Mouse (Mus musculus) limb, embryonic 13.5 days (tissue): ENCODE results near the gene Slc1a2. TPM values are rescaled to one million over a fixed set of nuclear protein-coding genes. Genes with fewer than 3 reads are reported as not detected.

Source experiments
- ATAC-seq: fragments of 200-750 bp; cut with Nextera tagmentation; 2 replicates; pipeline ENCODE4 v1.8.0; 2017; ENCODE audit warnings: low read depth, moderate number of reproducible peaks, moderate TSS enrichment; ENCODE audit not compliant: low FRiP score
- H3K27ac ChIP-seq: fragments of 300-500 bp; sonication (generic); 2 replicates; pipeline ENCODE4 v1.5.1; 2015; ENCODE audit warnings: inconsistent platforms, mild to moderate bottlenecking, moderate library complexity
- H3K27me3 ChIP-seq: fragments of 300-500 bp; sonication (generic); 2 replicates; pipeline ENCODE4 v1.6.1; 2015; ENCODE audit warnings: mild to moderate bottlenecking, inconsistent platforms
- H3K36me3 ChIP-seq: fragments of 300-500 bp; sonication (generic); 2 replicates; pipeline ENCODE4 v1.6.1; 2015; ENCODE audit warnings: inconsistent platforms, mild to moderate bottlenecking, moderate library complexity
- H3K4me1 ChIP-seq: fragments of 300-500 bp; sonication (generic); 2 replicates; pipeline ENCODE4 v1.6.1; 2015; ENCODE audit warnings: inconsistent platforms
- H3K4me2 ChIP-seq: fragments of 300-500 bp; sonication (generic); replicated peaks from 2 replicates; pipeline ENCODE4 v1.6.1; 2015; ENCODE audit warnings: inconsistent platforms, mild to moderate bottlenecking, moderate library complexity
- H3K4me3 ChIP-seq: fragments of 300-500 bp; sonication (generic); 2 replicates; pipeline ENCODE4 v1.5.1; 2015; ENCODE audit warnings: moderate library complexity, mild to moderate bottlenecking, inconsistent platforms
- H3K9ac ChIP-seq: fragments of 300-500 bp; sonication (generic); 2 replicates; pipeline ENCODE4 v1.6.1; 2015; ENCODE audit warnings: mild to moderate bottlenecking, inconsistent platforms
- H3K9me3 ChIP-seq: fragments of 300-500 bp; sonication (generic); 2 replicates; pipeline ENCODE4 v1.6.1; 2016; ENCODE audit warnings: inconsistent platforms
- WGBS: fragments of 180-500 bp; shearing (Covaris S2); methylation state at CpG from one replicate; pipeline ENCODE4 v1.1.7; 2015; 5-methylcytosine and 5-hydroxymethylcytosine counted together
- polyA plus RNA-seq: library from polyadenylated mRNA; unstranded; fragments of >200 nt; fragmentation: Nextera tagmentation; extraction: Ambion mirVana; gene quantifications from 2 replicates; pipeline ENCODE4 v1.2.1, GENCODE M21; 2015

Slc1a2 gene
- polyA plus RNA-seq, 1 experiment from 2014 or later, result 1.0 TPM

DNA sequence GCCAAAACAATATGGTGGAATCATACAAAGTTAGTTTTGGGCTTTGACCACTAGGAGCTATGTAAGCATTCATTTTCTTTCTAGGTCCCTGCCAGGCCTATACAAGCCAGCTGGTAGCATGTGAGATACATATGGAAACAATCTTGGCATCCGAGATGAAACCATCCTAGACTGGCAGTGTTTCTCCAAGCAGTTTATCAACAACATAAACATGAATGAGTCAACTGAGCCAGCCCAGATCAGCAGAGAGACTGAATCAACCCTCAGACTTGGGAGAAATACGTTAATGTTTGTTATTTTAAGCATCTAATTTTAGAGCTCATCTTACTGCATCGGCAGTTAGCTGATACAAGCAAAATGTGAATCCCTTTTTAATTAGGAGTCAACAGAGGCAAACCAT, 149.2 kb downstream of the Slc1a2 start:
- no peaks in the 10 kb centered on the region for H3K36me3 ChIP-seq
- no peak for ATAC-seq
- H3K27me3 ChIP-seq, result no peaks in the 10 kb centered on the region
- H3K9me3 ChIP-seq, result no peaks in the 10 kb centered on the region
- 54% methylated on average over 3 of the region's 3 CpGs for WGBS
- H3K4me3 ChIP-seq, result no peak overlapping the region
- H3K4me2 ChIP-seq, result no peak overlapping the region
- H3K27ac ChIP-seq, result no peak overlapping the region
- H3K9ac ChIP-seq, result no peak overlapping the region
- 0 out of 2 replicates have a peak, but pooled peaks cover 3% of the 10 kb centered on the region for H3K4me1 ChIP-seq

- Histone ChIP-seq H3K4me2 (no peak overlapping the region), H3K4me3 (no peak overlapping the region), H3K36me3 (no peaks in the 10 kb centered on the region), H3K9me3 (no peaks in the 10 kb centered on the region), H3K27me3 (no peaks in the 10 kb centered on the region), H3K9ac (no peak overlapping the region), H3K4me1 (0 out of 2 replicates have a peak, but pooled peaks cover 3% of the 10 kb centered on the region), H3K27ac (no peak overlapping the region)
- ATAC-seq, result no peak; the same call in 1 of the 2 replicates
- 68% methylated on average over 1 of the region's 1 CpGs for WGBS
Observed at GRCm38 (mm10) chr2:102809436-102809835, 151.0 kb downstream of the Slc1a2 start.

GRCm38 (mm10) chr2:102812756-102813155, 154.3 kb downstream of the Slc1a2 start:
- Histone ChIP-seq H3K27ac (no peak overlapping the region), H3K9ac (no peak overlapping the region)
- 64% methylated on average over 4 of the region's 4 CpGs for WGBS

GRCm38 (mm10) chr2:102815289-102815809, 156.9 kb downstream of the Slc1a2 start:
- 71% methylated on average over 6 of the region's 6 CpGs for WGBS
- H3K4me1 ChIP-seq, result peaks cover 8% of the 10 kb centered on the region
- no peaks in the 10 kb centered on the region for H3K9me3 ChIP-seq
- ATAC-seq, result no peak
- no peak overlapping the region for H3K4me2 ChIP-seq
- H3K36me3 ChIP-seq, result no peaks in the 10 kb centered on the region
- H3K27ac ChIP-seq, result no peak overlapping the region
- no peak overlapping the region for H3K9ac ChIP-seq
- H3K27me3 ChIP-seq, result no peaks in the 10 kb centered on the region
- no peak overlapping the region for H3K4me3 ChIP-seq

More at GRCm38 (mm10) chr2:102812756-102813155, 154.3 kb downstream of the Slc1a2 start:
- Histone ChIP-seq H3K9me3 (no peaks in the 10 kb centered on the region), H3K4me3 (no peak overlapping the region), H3K27me3 (no peaks in the 10 kb centered on the region), H3K36me3 (no peaks in the 10 kb centered on the region), H3K4me1 (0 out of 2 replicates have a peak, but pooled peaks cover 3% of the 10 kb centered on the region), H3K4me2 (no peak overlapping the region)
- ATAC-seq, result no peak

DNA sequence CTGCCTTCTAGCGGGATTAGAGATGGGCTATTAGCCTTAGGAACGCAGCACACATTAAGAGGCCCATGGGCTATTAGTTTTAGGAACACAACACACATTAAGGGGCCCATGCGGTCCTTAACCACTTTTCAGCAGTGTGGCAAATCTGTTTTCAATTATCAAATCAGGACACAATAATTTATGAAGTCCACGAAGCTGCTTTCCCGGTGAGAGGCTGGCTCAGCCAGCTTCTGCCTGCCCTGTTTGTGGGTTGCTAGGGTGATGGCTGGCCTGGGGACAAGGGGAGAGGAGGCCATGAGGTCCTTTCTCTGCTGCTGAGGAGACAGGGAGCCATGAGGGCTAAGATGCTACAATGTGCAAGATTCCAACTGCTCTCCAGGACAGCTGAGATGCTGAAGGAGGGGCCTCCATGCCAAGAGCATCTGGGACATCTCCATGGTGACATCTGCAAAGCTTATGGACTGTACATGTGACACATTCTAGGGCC, 161.8 kb downstream of the Slc1a2 start:
- peak overlapping the region; percentile 10; the same call in 1 of the 2 replicates for H3K27ac ChIP-seq
- ATAC-seq, result peak; percentile 61; the same call in 1 of the 2 replicates

GRCm38 (mm10) chr2:102820790-102821189, 162.3 kb downstream of the Slc1a2 start:
- no peak overlapping the region for H3K27ac ChIP-seq
- H3K4me1 ChIP-seq, result peaks cover 18% of the 10 kb centered on the region
- WGBS, result 57% methylated on average over 8 of the region's 8 CpGs
- no peaks in the 10 kb centered on the region for H3K9me3 ChIP-seq
- no peak overlapping the region for H3K4me3 ChIP-seq
- no peak overlapping the region for H3K4me2 ChIP-seq
- no peak for ATAC-seq
- H3K27me3 ChIP-seq, result peaks cover 4% of the 10 kb centered on the region; the same call in 1 of the 2 replicates
- H3K36me3 ChIP-seq, result no peaks in the 10 kb centered on the region
- H3K9ac ChIP-seq, result no peak overlapping the region

More for the DNA sequence above, 161.8 kb downstream of the Slc1a2 start:
- Histone ChIP-seq H3K27me3 (peaks cover 4% of the 10 kb centered on the region; the same call in 1 of the 2 replicates), H3K4me3 (no peak overlapping the region), H3K9ac (no peak overlapping the region), H3K4me1 (peaks cover 18% of the 10 kb centered on the region), H3K4me2 (no peak overlapping the region), H3K9me3 (no peaks in the 10 kb centered on the region), H3K36me3 (no peaks in the 10 kb centered on the region)
- WGBS, result 16% methylated on average over 5 of the region's 5 CpGs

GRCm38 (mm10) chr2:102822036-102822435, 163.6 kb downstream of the Slc1a2 start:
- H3K4me2 ChIP-seq, result no peak overlapping the region
- H3K27me3 ChIP-seq, result peaks cover 4% of the 10 kb centered on the region; the same call in 1 of the 2 replicates
- no peak overlapping the region for H3K4me3 ChIP-seq
- H3K27ac ChIP-seq, result no peak overlapping the region
- ATAC-seq, result no peak
- peaks cover 18% of the 10 kb centered on the region for H3K4me1 ChIP-seq
- no peaks in the 10 kb centered on the region for H3K9me3 ChIP-seq
- no peaks in the 10 kb centered on the region for H3K36me3 ChIP-seq
- H3K9ac ChIP-seq, result no peak overlapping the region
- WGBS, result 86% methylated on average over 6 of the region's 6 CpGs

DNA sequence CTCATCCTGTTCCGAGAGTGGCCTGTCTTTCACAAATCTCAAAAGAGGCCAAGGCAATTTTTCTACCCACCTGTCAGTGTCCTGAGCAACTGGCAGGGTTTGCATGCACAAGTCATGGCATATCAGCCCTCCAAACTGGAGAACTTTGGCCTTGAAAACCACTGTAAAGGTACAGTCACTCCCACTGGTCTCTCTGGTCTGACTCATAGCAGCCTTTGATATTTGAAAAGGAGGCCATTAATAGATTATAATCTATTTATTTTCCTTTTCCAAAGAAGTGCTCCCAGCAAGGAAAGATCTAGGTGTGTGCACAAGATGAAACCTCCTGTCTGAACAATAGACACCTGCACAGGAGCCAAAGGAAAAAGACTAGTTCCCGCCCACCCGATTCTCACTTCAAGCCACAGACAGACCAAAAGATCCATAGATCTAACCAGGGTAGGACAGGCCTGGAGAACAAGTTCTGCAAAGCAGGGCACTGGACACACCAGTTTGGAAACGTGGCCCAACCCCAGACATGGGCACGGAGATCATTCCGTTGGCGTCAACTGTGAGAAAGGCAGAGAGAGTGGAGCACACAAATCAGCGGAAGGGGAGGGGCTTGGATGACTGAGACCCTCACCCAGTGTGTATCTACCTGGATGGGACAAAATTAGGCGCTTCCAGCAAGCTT, 167.6 kb downstream of the Slc1a2 start:
- H3K9ac ChIP-seq, result no peak overlapping the region
- H3K4me1 ChIP-seq, result peaks cover 2% of the 10 kb centered on the region
- ATAC-seq, result no peak
- H3K27ac ChIP-seq, result no peak overlapping the region
- WGBS, result 93% methylated on average over 9 of the region's 9 CpGs
- H3K4me3 ChIP-seq, result no peak overlapping the region
- H3K4me2 ChIP-seq, result no peak overlapping the region
- no peaks in the 10 kb centered on the region for H3K9me3 ChIP-seq
- H3K36me3 ChIP-seq, result no peaks in the 10 kb centered on the region
- peaks cover 4% of the 10 kb centered on the region; the same call in 1 of the 2 replicates for H3K27me3 ChIP-seq

GRCm38 (mm10) chr2:102827841-102828240, 169.4 kb downstream of the Slc1a2 start:
- Histone ChIP-seq H3K9me3 (no peaks in the 10 kb centered on the region), H3K36me3 (no peaks in the 10 kb centered on the region), H3K4me1 (no peaks in the 10 kb centered on the region), H3K4me2 (no peak overlapping the region), H3K9ac (no peak overlapping the region), H3K4me3 (no peak overlapping the region), H3K27ac (no peak overlapping the region), H3K27me3 (peaks cover 4% of the 10 kb centered on the region; the same call in 1 of the 2 replicates)
- ATAC-seq, result no peak
- WGBS, result 78% methylated on average over 1 of the region's 1 CpGs

DNA sequence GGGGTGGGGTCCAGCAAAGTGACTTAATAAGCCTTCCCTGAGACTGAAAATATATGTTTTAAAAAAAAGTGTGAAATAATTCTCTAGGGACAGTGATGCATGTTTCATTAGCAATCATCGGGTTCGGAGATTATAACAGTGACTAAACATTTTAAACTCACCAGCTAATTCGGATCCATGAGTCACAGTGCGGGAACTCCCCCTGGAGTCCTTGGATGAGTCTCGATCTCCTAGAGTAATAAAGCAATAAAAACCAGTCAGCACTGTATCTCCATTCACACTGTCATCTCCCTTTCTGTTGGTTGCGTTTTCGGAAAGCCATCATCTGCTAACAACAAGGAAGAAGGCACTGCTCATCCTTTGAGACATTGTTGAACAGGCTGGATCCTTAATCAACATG, 169.9 kb downstream of the Slc1a2 start:
- Histone ChIP-seq H3K27ac (no peak overlapping the region), H3K4me2 (no peak overlapping the region), H3K9me3 (no peaks in the 10 kb centered on the region), H3K4me3 (no peak overlapping the region), H3K27me3 (peaks cover under 1% of the 10 kb centered on the region; the same call in 1 of the 2 replicates), H3K9ac (no peak overlapping the region), H3K4me1 (no peaks in the 10 kb centered on the region), H3K36me3 (no peaks in the 10 kb centered on the region)
- WGBS, result 61% methylated on average over 7 of the region's 7 CpGs
- ATAC-seq, result no peak

DNA sequence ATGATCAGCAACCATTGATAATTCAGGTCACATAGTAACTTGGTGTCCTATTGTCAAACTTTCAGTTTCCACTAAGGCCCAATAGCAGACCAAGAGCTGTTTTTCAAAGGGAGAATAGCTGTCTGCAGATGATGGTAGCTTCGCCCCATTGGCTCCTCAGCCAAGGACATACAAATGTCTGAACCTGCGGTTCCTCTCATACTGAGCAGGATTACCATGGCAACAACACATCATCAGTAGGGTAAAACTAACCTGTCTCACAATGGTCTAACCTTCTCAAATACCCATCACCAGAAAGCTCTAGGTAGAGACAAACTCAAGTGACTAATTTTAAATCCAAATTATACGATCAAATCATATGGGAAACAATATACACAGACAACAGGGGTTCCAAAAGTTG, 170.7 kb downstream of the Slc1a2 start:
- Histone ChIP-seq H3K4me2 (no peak overlapping the region), H3K4me3 (no peak overlapping the region), H3K36me3 (no peaks in the 10 kb centered on the region), H3K27ac (no peak overlapping the region), H3K4me1 (no peaks in the 10 kb centered on the region), H3K9ac (no peak overlapping the region), H3K27me3 (no peaks in the 10 kb centered on the region), H3K9me3 (no peaks in the 10 kb centered on the region)
- no peak for ATAC-seq
- 89% methylated on average over 3 of the region's 3 CpGs for WGBS

DNA sequence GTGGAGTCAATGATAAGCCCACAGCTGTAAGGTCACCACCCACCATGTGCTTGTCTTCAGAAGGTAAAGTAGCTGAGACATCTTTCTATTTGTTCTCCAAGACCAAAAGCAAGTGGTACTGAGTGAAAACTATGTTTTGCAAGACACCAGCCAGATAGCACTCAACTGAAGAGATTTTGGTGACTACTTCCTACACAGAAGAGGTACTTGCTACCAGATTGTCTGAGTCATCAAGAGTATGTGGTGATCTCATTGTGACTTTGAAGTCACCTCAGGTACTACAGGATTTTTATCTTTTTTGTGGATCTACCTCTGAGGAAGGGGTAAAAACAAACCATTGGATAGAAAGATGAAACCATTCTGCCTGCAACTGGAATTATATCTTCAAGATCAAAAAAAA, 173.1 kb downstream of the Slc1a2 start:
- Histone ChIP-seq H3K4me2 (no peak overlapping the region), H3K27ac (no peak overlapping the region), H3K27me3 (no peaks in the 10 kb centered on the region), H3K4me3 (no peak overlapping the region), H3K4me1 (no peaks in the 10 kb centered on the region), H3K9me3 (no peaks in the 10 kb centered on the region), H3K36me3 (no peaks in the 10 kb centered on the region), H3K9ac (no peak overlapping the region)
- no peak for ATAC-seq
